Mouse (Mus musculus): ENCODE data around the gene Defb20. TPM values are rescaled to one million over a fixed set of nuclear protein-coding genes. Genes with fewer than 3 reads are reported as not detected.

Defb20 gene
- polyA plus RNA-seq, 1 experiment from 2014 or later = not detected

DNA sequence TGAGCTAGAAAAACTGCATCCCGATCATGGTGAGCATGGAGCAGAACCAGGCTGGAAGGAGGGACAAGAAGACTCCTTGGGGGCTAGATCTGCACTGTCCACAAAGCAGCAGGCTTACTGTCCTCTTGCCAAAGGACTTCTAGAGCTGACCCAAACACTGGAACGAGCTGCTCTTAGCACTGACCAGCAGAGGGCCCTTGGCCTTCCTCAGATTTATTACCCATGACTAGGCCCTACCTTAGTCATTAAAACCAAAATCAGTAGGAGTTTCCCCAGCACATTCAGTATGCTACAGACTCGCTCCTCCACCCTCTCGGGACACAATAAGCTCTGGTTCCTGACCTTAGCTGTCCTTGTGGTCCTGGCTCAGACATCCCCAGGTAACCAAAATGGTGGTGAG, 41.1 kb downstream of the Defb20 start, which contains the start of gene Defb28:
TSS of gene Defb28 (plus strand) at position 275 of the 400 bp plus-strand sequence.
- TF ChIP-seq CTCF (IDR thresholded peaks at IDR 0.05; ENCODE audit: low read depth) = 0 out of 2 replicates have a peak, but pooled peaks have one; percentile 8
- no peaks in the 10 kb centered on the region for H3K36me3 ChIP-seq (ENCODE audit: insufficient read depth)
- no peak within 1 kb of the TSS for H3K27ac ChIP-seq (ENCODE audit: low read depth)
- no peak for DNase-seq
- no peak within 1 kb of the TSS for H3K4me3 ChIP-seq (ENCODE audit: low read depth, low read length)
- no peaks in the 10 kb centered on the region for H3K9me3 ChIP-seq (ENCODE audit: low read depth, low read length)
- H3K27me3 ChIP-seq (ENCODE audit: insufficient read depth, low read length) = no peaks in the 10 kb centered on the region
- ATAC-seq (ENCODE audit: insufficient read depth) = no peak
- 64% methylated on average over 4 of the region's 4 CpGs for WGBS
- H3K4me1 ChIP-seq (ENCODE audit: insufficient read depth) = no peaks in the 10 kb centered on the region
- H3K9ac ChIP-seq = no peak within 1 kb of the TSS
- no peak within 1 kb of the TSS for H3K4me2 ChIP-seq

Other genes with a start within 250 kb of the Defb20 start
- 34.7 and 39.4 TPM in 2 replicates for gene Tbc1d20, start 183.2 kb upstream of the Defb20 start, polyA plus RNA-seq (2014; fragmentation: Nextera tagmentation; extraction: Ambion mirVana)
- gene Rbck1, start 144.4 kb upstream of the Defb20 start, polyA plus RNA-seq (2014; fragmentation: Nextera tagmentation; extraction: Ambion mirVana) = 85.8 and 92.8 TPM in 2 replicates
- 2.2 and 2.7 TPM in 2 replicates for gene Trib3, start 133.0 kb upstream of the Defb20 start, polyA plus RNA-seq (2014; fragmentation: Nextera tagmentation; extraction: Ambion mirVana)
- gene Nrsn2, start 100.4 kb upstream of the Defb20 start, polyA plus RNA-seq (2014; fragmentation: Nextera tagmentation; extraction: Ambion mirVana) = 0.26 TPM in 1 of 2 replicates, not detected in the other
- 17.2 and 19.4 TPM in 2 replicates for gene Sox12, start 79.0 kb upstream of the Defb20 start, polyA plus RNA-seq (2014; fragmentation: Nextera tagmentation; extraction: Ambion mirVana)
- gene Zcchc3, start 62.0 kb upstream of the Defb20 start, polyA plus RNA-seq (2014; fragmentation: Nextera tagmentation; extraction: Ambion mirVana) = 38.6 and 42.3 TPM in 2 replicates
- 0.53 and 1.3 TPM in 2 replicates for gene 6820408C15Rik, start 61.5 kb upstream of the Defb20 start, polyA plus RNA-seq (2014; fragmentation: Nextera tagmentation; extraction: Ambion mirVana)
- gene Defb23, start 12.4 kb upstream of the Defb20 start, polyA plus RNA-seq (2014; fragmentation: Nextera tagmentation; extraction: Ambion mirVana) = not detected in 2 replicates
- gene Defb22, start 13.1 kb downstream of the Defb20 start, polyA plus RNA-seq (2014; fragmentation: Nextera tagmentation; extraction: Ambion mirVana) = not detected in 2 replicates
- not detected in 2 replicates for gene Defb26, start 34.6 kb downstream of the Defb20 start, polyA plus RNA-seq (2014; fragmentation: Nextera tagmentation; extraction: Ambion mirVana)
- gene Defb28, start 41.2 kb downstream of the Defb20 start, polyA plus RNA-seq (2014; fragmentation: Nextera tagmentation; extraction: Ambion mirVana) = not detected in 2 replicates
- not detected in 2 replicates for gene Defb29, start 63.0 kb downstream of the Defb20 start, polyA plus RNA-seq (2014; fragmentation: Nextera tagmentation; extraction: Ambion mirVana)
- not detected in 2 replicates for gene Gm17416, start 92.3 kb downstream of the Defb20 start, polyA plus RNA-seq (2014; fragmentation: Nextera tagmentation; extraction: Ambion mirVana)
- not detected in 2 replicates for gene Defb21, start 95.7 kb downstream of the Defb20 start, polyA plus RNA-seq (2014; fragmentation: Nextera tagmentation; extraction: Ambion mirVana)
- gene Defb19, start 103.2 kb downstream of the Defb20 start, polyA plus RNA-seq (2014; fragmentation: Nextera tagmentation; extraction: Ambion mirVana) = not detected in 2 replicates
- not detected in 2 replicates for gene Defb45, start 122.3 kb downstream of the Defb20 start, polyA plus RNA-seq (2014; fragmentation: Nextera tagmentation; extraction: Ambion mirVana)
- gene Defb36, start 127.3 kb downstream of the Defb20 start, polyA plus RNA-seq (2014; fragmentation: Nextera tagmentation; extraction: Ambion mirVana) = not detected in 2 replicates
- gene Defb25, start 146.0 kb downstream of the Defb20 start, polyA plus RNA-seq (2014; fragmentation: Nextera tagmentation; extraction: Ambion mirVana) = 0.86 and 1.5 TPM in 2 replicates
- 6.2 TPM in 2 replicates for gene Rem1, start 149.9 kb downstream of the Defb20 start, polyA plus RNA-seq (2014; fragmentation: Nextera tagmentation; extraction: Ambion mirVana)
- gene H13, start 192.4 kb downstream of the Defb20 start, polyA plus RNA-seq (2014; fragmentation: Nextera tagmentation; extraction: Ambion mirVana) = 97.6 and 98.1 TPM in 2 replicates
- gene Mcts2, start 210.0 kb downstream of the Defb20 start, polyA plus RNA-seq (2014; fragmentation: Nextera tagmentation; extraction: Ambion mirVana) = 28.5 and 32.7 TPM in 2 replicates